Mouse (Mus musculus) spleen, adult 2 months (tissue): ENCODE data around the gene Pdzd7. TPM values are rescaled to one million over a fixed set of nuclear protein-coding genes. Genes with fewer than 3 reads are reported as not detected.

Experiments used
- DNase-seq, 2 experiments: peaks; one replicate each; pipeline versions ENCODE4 v3.0.0 to v3.0.0-alpha.2; 2012 to 2021; ENCODE audit warnings: low spot score in 2 of 2, low read depth in 1 of 2
- H3K27ac ChIP-seq: fragments of 200-500 bp; 2 replicates; pipeline ENCODE4 v1.5.1; 2012; ENCODE audit warnings: low read length, inconsistent platforms; ENCODE audit not compliant: insufficient read depth
- H3K27me3 ChIP-seq: fragments of 200-500 bp; 2 replicates; pipeline ENCODE4 v1.6.1; 2012; ENCODE audit warnings: mild to moderate bottlenecking, moderate library complexity, low read length, inconsistent platforms; ENCODE audit not compliant: control insufficient read depth, insufficient read depth
- H3K36me3 ChIP-seq: fragments of 200-500 bp; 2 replicates; pipeline ENCODE4 v1.6.1; 2012; ENCODE audit warnings: mild to moderate bottlenecking, low read length, inconsistent platforms; ENCODE audit not compliant: control insufficient read depth, insufficient read depth
- H3K4me1 ChIP-seq: fragments of 200-500 bp; 2 replicates; pipeline ENCODE4 v1.6.1; 2011; ENCODE audit warnings: inconsistent platforms; ENCODE audit not compliant: control insufficient read depth, insufficient read depth, insufficient read length
- H3K4me3 ChIP-seq: fragments of 200-500 bp; 2 replicates; pipeline ENCODE4 v1.5.1; 2011; ENCODE audit warnings: mild to moderate bottlenecking, inconsistent platforms; ENCODE audit not compliant: insufficient read depth, insufficient read length; ENCODE audit errors: extremely low read depth
- CTCF ChIP-seq: fragments of 200-500 bp; IDR thresholded peaks from 2 replicates; pipeline ENCODE4 v1.5.1; 2011; ENCODE audit warnings: mild to moderate bottlenecking, inconsistent platforms; ENCODE audit not compliant: insufficient read depth, insufficient read length, insufficient replicate concordance; ENCODE audit errors: extremely low read depth
- POLR2A ChIP-seq: fragments of 200-500 bp; IDR thresholded peaks from 2 replicates; pipeline ENCODE4 v1.6.1; 2011; ENCODE audit warnings: low read depth, low read length, inconsistent platforms
- WGBS: fragments of 180-500 bp; shearing (Covaris S2); methylation state at CpG from one replicate; pipeline ENCODE4 v1.1.7; 2018; 5-methylcytosine and 5-hydroxymethylcytosine counted together
- polyA plus RNA-seq: library from polyadenylated mRNA; depleted of rRNA; stranded (reverse); fragments of >200 nt; gene quantifications from 2 replicates; pipeline ENCODE4 v1.2.3, GENCODE M21; 2012

Pdzd7 gene
- polyA plus RNA-seq, 1 experiment = 0.04 TPM

- Histone ChIP-seq H3K36me3 (no peaks in the 10 kb centered on the region), H3K27me3 (no peaks in the 10 kb centered on the region), H3K27ac (no peak overlapping the region), H3K4me1 (no peaks in the 10 kb centered on the region; the same call in 1 of the 2 replicates), H3K4me3 (no peak overlapping the region)
- no peak for DNase-seq
- WGBS = 96% methylated on average over 11 of the region's 11 CpGs
- TF ChIP-seq POLR2A = no peak
- no peak for TF ChIP-seq CTCF
These were observed 21.5 kb downstream of the Pdzd7 start for GRCm38 (mm10) chr19:45023993-45024392.

- Histone ChIP-seq H3K4me1 (peaks cover 5% of the 10 kb centered on the region), H3K27me3 (peaks cover 11% of the 10 kb centered on the region), H3K4me3 (no peak overlapping the region), H3K36me3 (no peaks in the 10 kb centered on the region), H3K27ac (no peak overlapping the region)
- TF ChIP-seq CTCF (no peak), POLR2A (no peak)
- DNase-seq = no peak
- WGBS = 86% methylated on average over 15 of the region's 15 CpGs
These were observed 24.2 kb downstream of the Pdzd7 start for GRCm38 (mm10) chr19:45021362-45021761.

GRCm38 (mm10) chr19:45020348-45020747 is 25.2 kb downstream of the Pdzd7 start:
- Histone ChIP-seq H3K4me1 (peaks cover 9% of the 10 kb centered on the region; the same call in 1 of the 2 replicates), H3K36me3 (no peaks in the 10 kb centered on the region), H3K27ac (no peak overlapping the region), H3K4me3 (no peak overlapping the region), H3K27me3 (peaks cover 11% of the 10 kb centered on the region)
- TF ChIP-seq POLR2A = no peak
- TF ChIP-seq CTCF = no peak
- no peak for DNase-seq
- WGBS = 81% methylated on average over 6 of the region's 6 CpGs

GRCm38 (mm10) chr19:45018351-45018831 is 27.1 kb downstream of the Pdzd7 start:
- Histone ChIP-seq H3K4me3 (peak overlapping the region; percentile 54), H3K4me1 (peaks cover 15% of the 10 kb centered on the region; the same call in 1 of the 2 replicates), H3K27me3 (peaks cover 11% of the 10 kb centered on the region), H3K36me3 (no peaks in the 10 kb centered on the region), H3K27ac (peak overlapping the region; percentile 58; the same call in 1 of the 2 replicates)
- WGBS = 26% methylated on average over 13 of the region's 13 CpGs
- no peak for TF ChIP-seq CTCF
- no peak for TF ChIP-seq POLR2A
- DNase-seq = no peak

- peak overlapping the region; percentile 54 for H3K4me3 ChIP-seq
- H3K27me3 ChIP-seq = peaks cover 11% of the 10 kb centered on the region
- peaks cover 15% of the 10 kb centered on the region; the same call in 1 of the 2 replicates for H3K4me1 ChIP-seq
- no peaks in the 10 kb centered on the region for H3K36me3 ChIP-seq
- H3K27ac ChIP-seq = peak overlapping the region; percentile 58; the same call in 1 of the 2 replicates
- DNase-seq = peak in 1 of 2 experiments; percentile 26
- 2% methylated on average over 43 of the region's 48 CpGs for WGBS
- TF ChIP-seq CTCF (no peak), POLR2A (no peak)
These were observed 27.6 kb downstream of the Pdzd7 start for GRCm38 (mm10) chr19:45017909-45018308.

GRCm38 (mm10) chr19:45017216-45017771 is 28.2 kb downstream of the Pdzd7 start:
- DNase-seq = peak in 1 of 2 experiments; percentile 17
- peak overlapping the region; percentile 58 for H3K27ac ChIP-seq
- WGBS = 0% methylated on average over 16 of the region's 27 CpGs

More at GRCm38 (mm10) chr19:45017216-45017771, 28.2 kb downstream of the Pdzd7 start:
- Histone ChIP-seq H3K36me3 (no peaks in the 10 kb centered on the region), H3K27me3 (peaks cover 11% of the 10 kb centered on the region), H3K4me3 (peak overlapping the region; percentile 54), H3K4me1 (peaks cover 15% of the 10 kb centered on the region; the same call in 1 of the 2 replicates)
- TF ChIP-seq CTCF = no peak
- no peak for TF ChIP-seq POLR2A
